Mouse (Mus musculus) myocyte (in vitro differentiated cells): ENCODE measurements around the gene Dnm2.

Experiments used
- MYOG ChIP-seq, 3 experiments: IDR thresholded peaks; one replicate each; pipeline ENCODE4 v1.6.1; 2011; ENCODE audit warnings: control low read depth in 2 of 3, low read depth in 2 of 3, mild to moderate bottlenecking in 2 of 3; ENCODE audit not compliant: insufficient read length in 2 of 3, control insufficient read depth in 1 of 3, insufficient read depth in 1 of 3
- POLR2A ChIP-seq: IDR thresholded peaks from one replicate; pipeline ENCODE4 v1.6.1; 2011; ENCODE audit warnings: low read depth, mild to moderate bottlenecking, control low read depth, moderate library complexity; ENCODE audit not compliant: insufficient read length
- REST ChIP-seq: IDR thresholded peaks from one replicate; pipeline ENCODE4 v1.6.1; 2011; ENCODE audit warnings: mild to moderate bottlenecking, control low read depth, moderate library complexity; ENCODE audit not compliant: insufficient read depth, insufficient read length
- TCF12 ChIP-seq: IDR thresholded peaks from one replicate; pipeline ENCODE4 v1.6.1; 2011; ENCODE audit warnings: mild to moderate bottlenecking, control low read depth; ENCODE audit not compliant: poor library complexity, insufficient read depth, severe bottlenecking

DNA sequence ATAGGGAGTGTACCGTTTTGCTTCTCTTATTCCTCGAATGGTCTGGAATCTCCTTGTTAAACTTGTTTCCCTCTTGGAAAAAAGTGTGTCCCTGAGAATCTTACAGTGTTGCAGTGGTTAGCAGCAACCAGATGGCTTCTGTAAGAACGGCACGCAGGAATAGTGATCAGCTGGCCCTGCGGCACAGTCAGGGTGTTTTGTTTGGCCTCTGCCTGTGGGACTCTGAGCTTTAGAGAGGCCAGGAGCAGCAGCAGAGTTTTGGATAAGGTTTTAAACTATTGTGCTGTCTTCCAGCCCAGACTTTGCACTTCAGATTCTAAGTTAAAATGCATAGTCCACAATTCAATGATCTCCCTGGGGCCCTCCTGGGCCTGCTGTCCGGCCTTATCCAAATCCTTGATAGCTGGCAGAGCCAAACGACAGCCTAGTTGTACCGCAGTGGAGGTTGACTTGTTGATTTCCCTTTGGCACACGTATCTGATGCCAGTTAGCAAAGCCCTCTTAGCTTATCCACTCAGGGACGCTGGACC lies 32.0 kb upstream of the Dnm2 start:
- no peak for TF ChIP-seq POLR2A
- no peak for TF ChIP-seq TCF12
- no peak for TF ChIP-seq REST
- TF ChIP-seq MYOG (IDR thresholded peaks at IDR 0.05; ENCODE audit: control insufficient read depth in 1 of 3, insufficient read depth in 1 of 3, insufficient read length in 2 of 3, low read depth in 2 of 3), result no peak
